Mouse (Mus musculus) lung, postnatal 14 days (tissue): ENCODE measurements around the gene Cgrrf1.

Experiments
- DNase-seq: peaks from one replicate; pipeline ENCODE4 v3.0.0; 2021

The Cgrrf1 gene

GRCm38 (mm10) chr14:46897953-46898352 is 66.0 kb downstream of the Cgrrf1 start:
- DNase-seq, result no peak

GRCm38 (mm10) chr14:46898626-46899025 is 66.7 kb downstream of the Cgrrf1 start:
- no peak for DNase-seq

- no peak for DNase-seq
Measured at GRCm38 (mm10) chr14:46902498-46903087, 70.7 kb downstream of the Cgrrf1 start.
